In genomic region chr4:13150639-13151038, GRCm38 (mm10) we compare ENCODE assay signal across 32 mouse cellular contexts.
"Had no signal": no experiment of that assay in that cellular context is flagged by ENCODE, and none has a peak within 500 bp of the region (broad histone marks: within the 10 kb centered on the region; RNA-seq: fewer than 3 reads in every experiment).

No protein-coding gene starts in this region.

- DNase-seq: left cerebral cortex, postnatal 4 days; liver; liver, embryonic 13.5 days; liver, postnatal 0 days; lung, adult 18-20 months; lung, adult 2 months; lung, embryonic 14.5 days; lung, postnatal 10 days; lung, postnatal 14 days; lung, postnatal 36 days; midbrain, embryonic 14.5 days had no signal

- H3K27ac ChIP-seq: left cerebral cortex, adult 2 months; limb, embryonic 10.5 days; limb, embryonic 12.5 days; limb, embryonic 13.5 days; limb, embryonic 15.5 days; liver, embryonic 12.5 days; liver, embryonic 13.5 days; liver, embryonic 14.5 days; liver, embryonic 15.5 days; lung, embryonic 15.5 days; macrophage; midbrain, embryonic 10.5 days; midbrain, embryonic 12.5 days; midbrain, embryonic 13.5 days; midbrain, embryonic 15.5 days; neural tube, embryonic 12.5 days; neural tube, embryonic 13.5 days had no signal

- H3K27me3 ChIP-seq: limb, embryonic 12.5 days; limb, embryonic 13.5 days; limb, embryonic 15.5 days; liver, embryonic 12.5 days; liver, embryonic 13.5 days; liver, embryonic 15.5 days; lung, embryonic 15.5 days; megakaryocyte, embryonic 14.5 days; midbrain, embryonic 12.5 days; midbrain, embryonic 13.5 days; midbrain, embryonic 15.5 days; neural tube, embryonic 12.5 days; neural tube, embryonic 13.5 days had no signal

- H3K9me3 ChIP-seq: limb, embryonic 10.5 days; limb, embryonic 12.5 days; limb, embryonic 13.5 days; limb, embryonic 15.5 days; liver, embryonic 12.5 days; liver, embryonic 13.5 days; liver, embryonic 15.5 days; lung, embryonic 15.5 days; megakaryocyte, embryonic 14.5 days; midbrain, embryonic 10.5 days; midbrain, embryonic 12.5 days; midbrain, embryonic 13.5 days; midbrain, embryonic 15.5 days; neural tube, embryonic 12.5 days; neural tube, embryonic 13.5 days had no signal

- H3K4me2 ChIP-seq: limb, embryonic 12.5 days; limb, embryonic 13.5 days; limb, embryonic 15.5 days; liver, embryonic 11.5 days; liver, embryonic 12.5 days; liver, embryonic 13.5 days; liver, embryonic 15.5 days; lung, embryonic 14.5 days; lung, embryonic 15.5 days; midbrain, embryonic 11.5 days; midbrain, embryonic 12.5 days; midbrain, embryonic 13.5 days; midbrain, embryonic 15.5 days; neural tube, embryonic 12.5 days; neural tube, embryonic 13.5 days had no signal

- H3K36me3 ChIP-seq: limb, embryonic 10.5 days; limb, embryonic 12.5 days; limb, embryonic 13.5 days; limb, embryonic 15.5 days; liver, embryonic 12.5 days; liver, embryonic 13.5 days; liver, embryonic 15.5 days; lung, embryonic 15.5 days; midbrain, embryonic 10.5 days; midbrain, embryonic 12.5 days; midbrain, embryonic 13.5 days; midbrain, embryonic 15.5 days; neural tube, embryonic 12.5 days; neural tube, embryonic 13.5 days had no signal

- ATAC-seq: liver, embryonic 12.5 days; liver, postnatal 0 days; lung, postnatal 0 days; midbrain, embryonic 13.5 days; midbrain, embryonic 15.5 days had no signal

- H3K4me1 ChIP-seq: liver, embryonic 12.5 days; liver, embryonic 13.5 days; liver, embryonic 15.5 days; lung, embryonic 15.5 days; megakaryocyte, embryonic 14.5 days; midbrain, embryonic 10.5 days; midbrain, embryonic 12.5 days; neural tube, embryonic 12.5 days had no signal

- H3K4me3 ChIP-seq: left cerebral cortex, adult 2 months; limb, embryonic 10.5 days; limb, embryonic 12.5 days; limb, embryonic 13.5 days; limb, embryonic 15.5 days; liver, embryonic 12.5 days; liver, embryonic 13.5 days; liver, embryonic 15.5 days; lung, embryonic 15.5 days; megakaryocyte, embryonic 14.5 days; midbrain, embryonic 10.5 days; midbrain, embryonic 12.5 days; midbrain, embryonic 13.5 days; midbrain, embryonic 15.5 days; myocyte; neural tube, embryonic 12.5 days; neural tube, embryonic 13.5 days had no signal

- H3K9ac ChIP-seq: limb, embryonic 12.5 days; limb, embryonic 13.5 days; limb, embryonic 15.5 days; liver, embryonic 12.5 days; liver, embryonic 13.5 days; liver, embryonic 14.5 days; liver, embryonic 15.5 days; liver, postnatal 0 days; lung, embryonic 14.5 days; lung, embryonic 15.5 days; midbrain, embryonic 12.5 days; midbrain, embryonic 13.5 days; midbrain, embryonic 15.5 days; neural tube, embryonic 12.5 days; neural tube, embryonic 13.5 days had no signal
